Mouse (Mus musculus) ES-E14 (cell line): ENCODE measurements around the gene Phldb2.

ENCODE experiments used
- CHD2 ChIP-seq: IDR thresholded peaks from 2 replicates; pipeline ENCODE4 v1.6.1; 2014; ENCODE audit warnings: mild to moderate bottlenecking, low read depth, low read length, inconsistent platforms
- MAFK ChIP-seq: IDR thresholded peaks from 2 replicates; pipeline ENCODE4 v1.6.1; 2014; ENCODE audit warnings: mild to moderate bottlenecking, low read depth, low read length, inconsistent platforms; ENCODE audit not compliant: insufficient read depth
- ZC3H11A ChIP-seq: IDR thresholded peaks from 2 replicates; pipeline ENCODE4 v1.6.1; 2012; ENCODE audit warnings: low read depth, mild to moderate bottlenecking, inconsistent platforms, low read length, borderline replicate concordance

GRCm38 (mm10) chr16:45869044-45869443, 84.4 kb downstream of the Phldb2 start:
- TF ChIP-seq ZC3H11A (no peak), MAFK (no peak), CHD2 (no peak)
